Mouse (Mus musculus): ENCODE measurements around the gene Ucn.

GRCm38 (mm10) chr5:31110781-31111180 is 27.8 kb downstream of the Ucn start:
- TF ChIP-seq CTCF (IDR thresholded peaks at IDR 0.05; ENCODE audit: insufficient read depth, low read length) = no peak
- TF ChIP-seq POLR2A (IDR thresholded peaks at IDR 0.05; ENCODE audit: borderline replicate concordance, extremely low read depth, low read depth, low read length) = no peak
